Mouse (Mus musculus) forebrain, embryonic 16.5 days (tissue): ENCODE measurements around the gene Apbb1ip. TPM values are rescaled to one million over a fixed set of nuclear protein-coding genes. Genes with fewer than 3 reads are reported as not detected.
"Not testable (repeated sequence)": the region's sequence is repeated elsewhere in the genome, so short reads cannot be mapped to it uniquely, and the experiment has no call there.

Source experiments
- ATAC-seq: fragments of 200-750 bp; cut with Nextera tagmentation; 2 replicates; pipeline ENCODE4 v1.8.0; 2017; ENCODE audit warnings: mild to moderate bottlenecking, moderate library complexity
- H3K27ac ChIP-seq: fragments of 300-500 bp; sonication (generic); 2 replicates; pipeline ENCODE4 v1.5.1; 2014; ENCODE audit warnings: low read length, control low read depth
- H3K27me3 ChIP-seq: fragments of 300-500 bp; sonication (generic); replicated peaks from 2 replicates; pipeline ENCODE4 v1.6.1; 2014; ENCODE audit warnings: low read length; ENCODE audit not compliant: control insufficient read depth, insufficient read depth
- H3K36me3 ChIP-seq: fragments of 300-500 bp; sonication (generic); 2 replicates; pipeline ENCODE4 v1.6.1; 2014; ENCODE audit not compliant: control insufficient read depth, insufficient read depth
- H3K4me1 ChIP-seq: fragments of 300-500 bp; sonication (generic); replicated peaks from 2 replicates; pipeline ENCODE4 v1.6.1; 2014; ENCODE audit warnings: low read length; ENCODE audit not compliant: control insufficient read depth, insufficient read depth
- H3K4me2 ChIP-seq: fragments of 300-500 bp; sonication (generic); 2 replicates; pipeline ENCODE4 v1.6.1; 2014; ENCODE audit warnings: mild to moderate bottlenecking, low read length, control low read depth
- H3K4me3 ChIP-seq: fragments of 300-500 bp; sonication (generic); replicated peaks from 2 replicates; pipeline ENCODE4 v1.5.1; 2014; ENCODE audit warnings: mild to moderate bottlenecking, low read length, control low read depth
- H3K9ac ChIP-seq: fragments of 300-500 bp; sonication (generic); replicated peaks from 2 replicates; pipeline ENCODE4 v1.6.1; 2014; ENCODE audit warnings: low read depth, low read length, control low read depth
- H3K9me3 ChIP-seq: fragments of 300-500 bp; sonication (generic); 2 replicates; pipeline ENCODE4 v1.6.1; 2016; ENCODE audit warnings: low read length; ENCODE audit not compliant: control insufficient read depth
- WGBS: fragments of 180-500 bp; shearing (Covaris S2); extraction: QIAGEN DNeasy Blood & Tissue Kit; methylation state at CpG from one replicate; pipeline ENCODE4 v1.1.7; 2014; 5-methylcytosine and 5-hydroxymethylcytosine counted together
- polyA plus RNA-seq: library from polyadenylated mRNA; unstranded; fragments of >200 nt; fragmentation: Nextera tagmentation; extraction: Ambion mirVana; gene quantifications from 2 replicates; pipeline ENCODE4 v1.2.1, GENCODE M21; 2015

Apbb1ip gene
- polyA plus RNA-seq, 1 experiment from 2014 or later: 1.0 TPM

DNA sequence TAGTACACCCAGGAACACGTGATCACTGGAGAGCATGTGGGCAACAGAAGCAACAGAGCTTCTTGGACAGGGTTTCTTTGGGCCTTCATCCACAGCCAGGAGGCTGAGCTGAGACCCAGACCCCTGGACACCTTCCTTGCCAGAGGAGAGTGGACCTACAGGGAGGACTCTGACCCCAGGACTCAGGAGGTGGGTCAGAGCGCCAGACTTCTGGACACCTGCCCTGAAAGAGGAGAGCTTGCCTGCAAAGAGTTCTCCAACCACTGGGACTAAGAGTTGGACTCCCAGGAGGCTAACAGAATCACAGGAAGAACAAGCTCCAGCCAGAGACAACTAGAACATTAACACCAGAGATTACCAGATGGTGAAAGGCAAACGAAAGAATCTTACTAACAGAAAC is 106.8 kb downstream of the Apbb1ip start:
- H3K4me2 ChIP-seq, H3K9me3 ChIP-seq, ATAC-seq, H3K36me3 ChIP-seq, H3K27ac ChIP-seq, H3K27me3 ChIP-seq, H3K4me3 ChIP-seq, H3K4me1 ChIP-seq, H3K9ac ChIP-seq: not testable (repeated sequence)
- whole genome bisulfite sequencing: 87% methylated on average over 3 of the region's 3 CpGs

DNA sequence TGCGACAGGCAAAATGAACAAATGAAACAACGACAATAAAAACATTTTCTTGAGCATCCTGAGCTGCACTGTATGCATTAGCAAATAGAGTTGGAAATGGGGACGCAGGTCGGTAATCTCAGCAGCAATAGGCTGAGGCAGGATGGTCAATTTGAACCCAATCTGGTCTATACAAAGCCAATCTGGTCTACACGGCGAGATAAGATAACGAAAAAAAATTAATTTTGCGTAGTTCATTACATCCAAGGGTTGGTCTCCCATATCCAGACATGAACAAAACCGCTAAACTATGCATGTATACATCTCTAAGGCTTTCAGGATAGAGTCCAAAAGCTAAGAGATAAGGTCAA is 121.0 kb downstream of the Apbb1ip start:
- Histone ChIP-seq H3K9ac (peak overlapping the region; percentile 78), H3K4me2 (peak overlapping the region; percentile 84)

DNA sequence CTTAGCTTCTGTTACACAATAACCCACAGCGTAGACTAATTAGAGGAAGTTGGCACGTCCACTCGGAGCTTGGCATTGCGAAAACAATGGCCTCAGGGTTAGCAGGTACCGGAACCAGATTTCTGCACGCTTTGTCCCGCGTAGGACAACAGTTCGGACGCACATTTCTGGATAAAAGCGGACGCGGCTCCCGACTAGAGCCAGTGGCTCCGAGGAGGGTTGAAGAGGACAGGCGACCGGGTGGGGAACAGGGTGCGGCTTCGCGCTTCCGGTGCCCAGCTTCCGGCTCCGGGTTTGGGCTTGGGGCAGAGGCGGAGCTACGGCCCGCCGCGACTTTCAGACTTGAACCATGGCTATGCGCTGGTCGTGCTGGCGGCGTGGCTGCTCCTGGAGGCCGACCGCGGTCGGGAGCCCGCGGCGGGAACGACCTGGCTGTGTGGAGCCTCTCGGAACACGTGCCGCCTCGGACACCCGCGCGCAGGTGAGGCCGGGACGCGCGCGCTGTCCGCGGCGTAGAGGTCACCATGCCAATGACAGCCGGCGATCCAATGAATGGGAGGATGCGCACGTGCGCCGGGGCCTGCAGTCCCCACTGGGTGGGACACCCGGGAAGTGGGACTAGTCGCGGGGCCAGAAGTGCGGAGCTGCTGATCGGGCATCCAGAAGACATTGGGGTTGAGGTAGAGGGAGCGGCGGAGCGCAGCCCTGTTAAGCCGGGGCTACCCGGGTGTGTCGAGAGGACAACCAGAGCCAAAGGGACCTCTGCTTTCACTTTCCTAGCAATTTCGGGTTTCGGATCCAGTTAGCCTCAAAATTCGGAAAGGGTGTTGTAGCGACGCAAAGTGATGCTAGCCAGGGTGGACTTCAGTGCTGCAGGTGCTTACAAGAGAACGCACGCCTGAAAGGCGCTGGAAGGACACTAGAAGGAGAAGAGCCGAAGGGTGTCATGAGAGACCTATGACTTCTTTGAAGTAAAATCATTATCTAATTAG is 121.7 kb downstream of the Apbb1ip start, which contains the start of gene Pdss1:
Pdss1 (plus strand) TSS at position 241 of the 992 bp plus-strand sequence.
- Histone ChIP-seq H3K4me1 (peaks cover 9% of the 10 kb centered on the region), H3K9me3 (no peaks in the 10 kb centered on the region), H3K9ac (peak within 1 kb of the TSS; percentile 78), H3K36me3 (no peaks in the 10 kb centered on the region), H3K4me3 (peak within 1 kb of the TSS; percentile 82), H3K27me3 (no peaks in the 10 kb centered on the region), H3K27ac (peak within 1 kb of the TSS; percentile 90), H3K4me2 (peak within 1 kb of the TSS; percentile 84)
- peak; percentile 99 for ATAC-seq
- WGBS: under 1% methylated on average over 81 of the region's 81 CpGs

More for the DNA sequence above, 121.0 kb downstream of the Apbb1ip start:
- Histone ChIP-seq H3K4me1 (peaks cover 9% of the 10 kb centered on the region), H3K27ac (peak overlapping the region; percentile 90), H3K36me3 (no peaks in the 10 kb centered on the region), H3K4me3 (peak overlapping the region; percentile 82), H3K27me3 (no peaks in the 10 kb centered on the region), H3K9me3 (no peaks in the 10 kb centered on the region)
- WGBS: 24% methylated on average over 9 of the region's 9 CpGs
- ATAC-seq: no peak; the same call in 1 of the 2 replicates

DNA sequence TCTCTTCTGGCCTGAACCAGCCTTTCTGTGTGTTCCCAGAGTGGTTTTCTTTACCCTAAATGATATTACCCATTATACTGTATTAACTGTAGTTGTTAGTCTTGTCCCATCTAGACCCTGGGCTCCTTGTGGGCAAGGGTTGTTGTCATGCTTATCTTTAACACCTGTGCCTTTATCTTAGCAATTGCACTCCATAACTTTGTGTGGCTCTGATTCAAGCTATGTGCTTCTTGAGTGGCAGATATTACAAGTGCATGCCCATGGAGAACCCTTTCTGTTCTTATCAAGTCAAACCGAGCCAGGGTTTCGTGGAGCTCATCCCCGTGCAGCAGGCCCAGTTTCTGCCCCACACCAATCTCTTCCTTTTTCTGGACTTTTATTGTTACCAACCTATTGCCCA is 130.1 kb downstream of the Apbb1ip start:
- H3K4me2 ChIP-seq: no peak overlapping the region
- H3K9ac ChIP-seq: no peak overlapping the region
- no peaks in the 10 kb centered on the region for H3K4me1 ChIP-seq
- WGBS: 92% methylated on average over 3 of the region's 3 CpGs
- no peaks in the 10 kb centered on the region for H3K9me3 ChIP-seq
- no peaks in the 10 kb centered on the region for H3K27me3 ChIP-seq
- H3K36me3 ChIP-seq: peaks cover 14% of the 10 kb centered on the region
- ATAC-seq: no peak
- H3K27ac ChIP-seq: no peak overlapping the region
- no peak overlapping the region for H3K4me3 ChIP-seq

DNA sequence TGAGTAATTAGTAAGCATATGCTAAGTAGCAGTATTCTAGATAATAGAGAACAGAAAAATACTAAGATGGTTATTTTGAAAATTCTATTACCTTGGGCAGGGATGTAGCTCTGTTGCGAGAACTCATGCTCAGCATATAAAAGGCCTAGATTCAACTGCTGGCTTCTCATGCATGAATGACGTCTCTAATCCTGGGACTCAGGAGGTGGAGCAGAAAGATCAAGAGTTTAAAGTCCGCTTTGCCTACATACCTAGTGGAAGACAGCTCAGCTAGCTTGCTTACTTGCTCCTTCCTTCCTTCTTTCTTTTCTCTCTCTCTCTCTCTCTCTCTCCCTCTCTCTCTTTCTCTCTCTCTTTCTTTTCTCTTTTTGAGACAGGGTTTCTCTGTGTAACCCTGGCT is 140.5 kb downstream of the Apbb1ip start:
- no peak for ATAC-seq
- H3K4me3 ChIP-seq: no peak overlapping the region
- no peak overlapping the region for H3K4me2 ChIP-seq
- H3K27me3 ChIP-seq: no peaks in the 10 kb centered on the region
- WGBS: 66% methylated on average over 3 of the region's 3 CpGs
- no peak overlapping the region for H3K9ac ChIP-seq
- H3K36me3 ChIP-seq: peaks cover 20% of the 10 kb centered on the region
- no peaks in the 10 kb centered on the region for H3K9me3 ChIP-seq
- no peaks in the 10 kb centered on the region for H3K4me1 ChIP-seq
- no peak overlapping the region for H3K27ac ChIP-seq

DNA sequence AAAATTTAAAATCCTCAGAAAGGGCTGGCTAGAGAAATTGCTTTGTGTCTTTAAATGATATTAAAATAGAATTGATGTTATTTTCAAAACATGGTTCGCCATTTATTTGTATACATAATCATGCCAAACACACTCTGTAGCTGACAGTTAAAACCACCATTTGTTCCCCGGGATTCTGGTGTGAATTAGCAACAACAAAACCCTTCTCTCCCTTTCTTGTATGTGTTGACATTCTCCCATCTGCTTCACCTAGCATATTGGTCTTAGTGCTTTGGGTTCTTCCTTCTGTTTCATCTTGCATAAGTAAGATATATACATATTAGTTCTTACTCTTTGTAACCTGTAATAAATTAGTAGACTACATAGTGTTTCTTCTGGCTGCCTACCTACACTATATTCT is 144.8 kb downstream of the Apbb1ip start:
- Histone ChIP-seq H3K9ac (no peak overlapping the region), H3K27ac (no peak overlapping the region), H3K4me1 (no peaks in the 10 kb centered on the region), H3K9me3 (no peaks in the 10 kb centered on the region), H3K4me2 (no peak overlapping the region), H3K36me3 (peaks cover 20% of the 10 kb centered on the region), H3K4me3 (no peak overlapping the region), H3K27me3 (no peaks in the 10 kb centered on the region)
- 73% methylated on average over 2 of the region's 2 CpGs for WGBS
- peak; percentile 81 for ATAC-seq

Other genes starting within 250 kb of the Apbb1ip start
- gene Gad2, start 151.9 kb upstream of the Apbb1ip start, polyA plus RNA-seq: 64.7 and 74.4 TPM in 2 replicates
- 25.2 and 26.4 TPM in 2 replicates for gene Pdss1, start 121.4 kb downstream of the Apbb1ip start, polyA plus RNA-seq